Mouse (Mus musculus): ENCODE data around the gene Ndufa4l2. TPM values are rescaled to one million over a fixed set of nuclear protein-coding genes. Genes with fewer than 3 reads are reported as not detected.
A peak's percentile ranks its signal among the peaks of the same experiment; 100 is the strongest.

Gene Ndufa4l2
- total RNA-seq (2022) = 1 to 10 TPM; 3.8 to 5.2 (median 4.6) TPM

DNA sequence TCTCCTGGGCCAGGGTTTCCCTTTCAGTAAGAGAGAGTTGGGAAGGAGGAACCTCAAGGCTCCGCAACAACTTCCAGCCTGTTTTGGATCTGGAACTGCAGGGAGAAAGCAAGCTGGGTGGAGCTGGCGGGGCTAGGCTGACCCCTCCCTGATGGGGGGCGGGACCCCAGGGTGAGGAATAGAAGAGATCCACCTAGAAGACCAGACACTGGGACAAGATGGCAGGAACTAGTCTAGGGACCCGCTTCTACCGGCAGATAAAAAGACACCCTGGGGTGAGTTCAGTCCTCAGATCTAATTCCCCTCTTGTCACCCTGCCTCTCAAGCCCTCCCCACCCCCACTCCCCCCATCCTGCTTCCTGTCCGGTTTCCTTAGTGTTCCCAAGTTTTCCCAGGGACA, at the start of gene Ndufa4l2:
Gene Ndufa4l2, plus strand, starts transcription at position 204 of the 400 bp plus-strand sequence.
- DNase-seq (ENCODE audit: low spot score in 2 of 2) = no peak

GRCm38 (mm10) chr10:127471281-127471988, 43.3 kb upstream of the Ndufa4l2 start:
- no peak for DNase-seq (ENCODE audit: low spot score in 2 of 2)

- DNase-seq (ENCODE audit: low spot score in 2 of 2) = no peak
Measured at GRCm38 (mm10) chr10:127472722-127473121, 42.0 kb upstream of the Ndufa4l2 start.

- DNase-seq (ENCODE audit: low spot score in 2 of 2) = no peak
Measured at GRCm38 (mm10) chr10:127475175-127475574, 39.6 kb upstream of the Ndufa4l2 start.

DNA sequence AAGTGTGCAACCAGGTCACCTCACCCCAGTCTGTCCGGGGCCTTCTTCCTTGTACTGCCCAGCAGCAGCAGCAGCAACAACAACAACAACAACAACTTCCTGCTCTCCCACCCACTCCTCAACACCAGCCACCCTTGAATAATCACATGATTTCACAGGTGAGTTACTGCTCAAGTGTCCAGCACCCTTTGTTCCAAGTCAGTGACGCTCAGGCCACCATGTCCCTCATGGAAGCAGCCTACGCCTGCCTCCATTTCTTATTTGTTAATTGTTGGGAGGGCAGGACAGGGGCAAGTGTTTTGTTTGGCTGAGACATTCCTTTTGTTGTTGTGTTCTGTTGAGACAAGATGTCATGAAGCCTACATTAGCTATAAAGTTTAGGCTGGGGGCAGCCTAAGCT, 38.2 kb upstream of the Ndufa4l2 start:
- DNase-seq (ENCODE audit: low spot score in 2 of 2) = no peak

DNA sequence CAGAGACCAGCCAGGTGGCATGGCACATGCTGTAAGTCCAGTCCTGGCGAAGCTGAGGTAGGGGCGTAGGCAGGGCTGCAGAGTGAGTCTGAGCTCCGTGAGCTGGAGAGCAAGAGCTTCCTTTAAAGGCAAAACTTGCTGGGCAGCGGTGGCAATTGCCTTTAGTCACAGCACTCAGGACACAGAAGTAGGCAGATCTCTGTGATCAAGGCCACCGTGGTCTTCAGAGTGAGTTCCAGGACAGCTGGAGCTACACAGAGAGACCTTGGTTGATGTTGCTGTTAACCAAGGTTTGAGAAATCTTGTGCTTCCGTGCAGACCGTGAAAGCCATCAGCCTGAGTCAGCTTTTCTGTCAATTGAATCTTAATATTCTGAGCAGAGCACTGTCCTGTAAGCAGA, 37.5 kb upstream of the Ndufa4l2 start:
- no peak for DNase-seq (ENCODE audit: low spot score in 2 of 2)

- DNase-seq (ENCODE audit: low spot score in 2 of 2) = no peak
Measured at GRCm38 (mm10) chr10:127479131-127479530, 35.6 kb upstream of the Ndufa4l2 start.

DNA sequence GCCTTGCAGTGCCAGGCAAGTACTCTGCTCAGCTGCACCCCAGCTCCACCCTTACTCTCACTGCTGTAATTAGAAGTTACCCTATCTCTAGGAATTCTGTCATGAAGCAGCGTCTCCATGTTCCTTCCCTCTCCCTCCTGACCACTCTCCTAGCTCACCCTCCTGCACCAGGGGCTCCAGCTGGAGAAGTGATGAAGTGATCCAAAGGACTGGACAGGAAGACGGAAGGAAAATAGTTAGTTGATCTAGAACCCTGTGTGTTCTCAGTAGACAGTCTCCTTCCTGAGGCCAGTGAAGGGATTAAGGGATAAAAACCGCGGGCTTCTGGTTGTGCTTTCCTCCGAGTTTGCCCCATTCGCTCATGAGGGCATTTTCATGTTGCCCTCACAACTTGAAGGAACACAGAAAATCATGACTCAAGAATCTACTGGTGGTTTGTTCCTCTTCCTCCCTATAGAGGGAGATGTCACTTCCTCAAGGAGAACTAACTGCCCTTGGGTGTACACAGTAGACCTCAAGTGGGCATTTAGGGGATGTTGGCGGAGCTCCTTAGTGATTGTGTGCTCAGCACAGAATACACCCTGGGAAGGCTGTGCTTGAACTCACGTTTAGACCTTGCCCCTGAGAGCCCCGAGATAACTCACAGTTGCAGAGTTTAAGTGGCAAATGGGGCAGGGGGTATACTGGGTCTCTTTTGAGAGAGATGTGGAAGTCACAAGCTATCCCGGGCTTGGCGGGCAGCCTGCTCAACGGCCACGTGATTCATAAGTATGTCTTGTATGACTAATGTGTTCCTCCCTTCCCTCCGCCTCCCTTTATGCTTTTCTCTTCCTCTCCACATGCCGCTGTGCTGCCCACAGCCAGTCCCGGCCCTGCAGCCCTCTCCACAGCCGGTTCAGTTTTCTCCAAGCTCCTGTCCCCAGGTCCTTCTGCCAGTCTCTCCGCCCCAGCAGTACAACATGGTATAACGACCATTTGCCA, 33.6 kb upstream of the Ndufa4l2 start:
- DNase-seq (ENCODE audit: low spot score in 2 of 2) = peak; percentile 40 to 69

GRCm38 (mm10) chr10:127485235-127485634, 29.5 kb upstream of the Ndufa4l2 start:
- DNase-seq (ENCODE audit: low spot score in 2 of 2) = no peak

GRCm38 (mm10) chr10:127488856-127489255, 25.9 kb upstream of the Ndufa4l2 start:
- DNase-seq (ENCODE audit: low spot score in 2 of 2) = no peak

GRCm38 (mm10) chr10:127490160-127491127, 24.3 kb upstream of the Ndufa4l2 start:
- no peak for DNase-seq (ENCODE audit: low spot score in 2 of 2)

DNA sequence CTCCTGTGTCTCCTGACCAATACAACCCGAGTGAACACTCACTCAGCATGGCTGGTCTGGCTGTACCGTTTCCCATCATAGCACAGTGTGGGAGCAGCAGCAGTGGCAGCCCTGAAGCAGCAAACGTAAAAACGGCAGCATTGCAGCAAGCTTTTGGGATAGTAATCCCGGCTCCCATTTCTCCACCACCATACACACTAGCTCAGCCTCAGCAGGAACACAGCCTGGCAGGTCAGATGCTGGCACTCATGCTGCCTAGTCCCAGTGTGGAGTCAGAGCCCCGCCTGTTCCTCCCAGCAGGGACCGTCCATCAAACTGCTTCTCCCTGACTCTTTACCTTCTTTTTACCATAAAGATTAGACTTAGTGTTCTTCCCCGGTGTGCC, 23.6 kb upstream of the Ndufa4l2 start:
- DNase-seq (ENCODE audit: low spot score in 2 of 2) = no peak

DNA sequence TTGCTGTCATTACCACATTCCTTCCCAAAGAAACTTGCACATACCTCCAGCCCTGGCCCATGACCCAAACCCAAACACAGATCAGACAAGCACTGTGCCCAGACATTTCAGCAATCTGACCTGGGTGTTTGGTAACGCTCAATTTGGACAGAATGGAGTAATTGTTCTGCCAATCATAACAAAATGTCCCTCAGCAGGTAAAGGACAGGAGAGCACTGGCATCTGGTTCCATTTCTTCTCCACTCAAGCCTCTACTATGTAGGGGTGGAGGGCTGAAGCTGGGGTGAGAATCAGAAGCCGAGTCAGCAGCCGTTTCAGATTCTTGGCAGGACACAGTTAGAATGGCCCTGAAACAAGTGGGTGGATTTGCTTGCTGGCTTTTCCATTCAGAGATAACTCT, 22.6 kb upstream of the Ndufa4l2 start:
- DNase-seq (ENCODE audit: low spot score in 2 of 2) = no peak

GRCm38 (mm10) chr10:127496156-127496555, 18.6 kb upstream of the Ndufa4l2 start:
- DNase-seq (ENCODE audit: low spot score in 2 of 2) = no peak

- no peak for DNase-seq (ENCODE audit: low spot score in 2 of 2)
Measured at GRCm38 (mm10) chr10:127499516-127499915, 15.3 kb upstream of the Ndufa4l2 start.

GRCm38 (mm10) chr10:127500042-127500441, 14.7 kb upstream of the Ndufa4l2 start:
- no peak for DNase-seq (ENCODE audit: low spot score in 2 of 2)

DNA sequence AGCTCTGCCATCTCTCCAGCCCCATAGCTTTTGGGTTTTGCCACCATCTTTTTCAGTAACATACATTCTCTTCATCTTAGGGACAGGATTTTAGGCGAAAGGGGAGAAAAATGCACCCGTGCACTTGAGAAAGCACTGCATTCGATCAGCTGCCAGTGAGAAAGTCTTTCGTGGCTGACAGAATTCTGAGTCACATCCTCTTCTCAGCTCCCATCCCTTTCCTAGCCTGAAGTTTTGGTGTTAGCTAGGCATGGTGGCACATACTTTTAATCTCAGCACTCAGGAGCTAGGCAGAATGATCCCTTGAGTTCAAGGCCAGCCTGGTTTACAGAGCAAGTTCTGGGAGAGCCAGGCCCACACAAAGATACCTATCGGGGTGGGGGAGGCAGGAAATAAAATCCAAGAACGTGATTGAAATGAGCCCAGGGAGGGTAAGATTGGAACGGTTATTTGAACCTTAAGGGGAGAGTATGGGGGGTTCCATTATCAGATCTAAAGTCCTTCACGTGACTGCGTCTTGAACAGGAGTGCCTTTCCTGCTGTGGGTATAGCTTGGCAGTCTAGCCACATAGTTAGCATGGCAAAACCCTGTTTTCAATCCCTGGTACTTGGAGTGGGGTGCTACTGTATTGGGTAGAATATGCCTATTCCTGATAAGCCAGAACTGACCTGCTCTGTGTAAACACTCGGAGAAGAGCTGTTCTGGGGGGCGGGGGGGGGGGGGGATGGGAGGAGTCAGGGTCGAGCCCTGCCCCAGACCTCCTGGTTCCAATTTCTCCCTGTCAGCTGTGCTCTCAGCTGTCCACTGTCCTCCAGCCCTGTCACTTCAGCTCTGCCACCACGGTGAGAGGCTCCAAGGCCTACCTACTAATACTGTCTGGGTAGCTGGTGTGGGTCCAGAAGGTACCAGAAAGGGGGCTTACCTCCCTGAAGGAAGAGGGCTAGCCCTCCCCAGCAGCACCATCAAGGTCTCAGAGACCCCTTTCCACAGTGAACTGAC, 13.6 kb upstream of the Ndufa4l2 start, which contains the start of gene Stac3:
Gene Stac3, plus strand, starts transcription at position 793 of the 1,000 bp plus-strand sequence.
- DNase-seq (ENCODE audit: low spot score in 2 of 2) = no peak

- peak; percentile 64 to 72 for DNase-seq (ENCODE audit: low spot score in 2 of 2)
Measured at GRCm38 (mm10) chr10:127508239-127508638, 6.5 kb upstream of the Ndufa4l2 start.

DNA sequence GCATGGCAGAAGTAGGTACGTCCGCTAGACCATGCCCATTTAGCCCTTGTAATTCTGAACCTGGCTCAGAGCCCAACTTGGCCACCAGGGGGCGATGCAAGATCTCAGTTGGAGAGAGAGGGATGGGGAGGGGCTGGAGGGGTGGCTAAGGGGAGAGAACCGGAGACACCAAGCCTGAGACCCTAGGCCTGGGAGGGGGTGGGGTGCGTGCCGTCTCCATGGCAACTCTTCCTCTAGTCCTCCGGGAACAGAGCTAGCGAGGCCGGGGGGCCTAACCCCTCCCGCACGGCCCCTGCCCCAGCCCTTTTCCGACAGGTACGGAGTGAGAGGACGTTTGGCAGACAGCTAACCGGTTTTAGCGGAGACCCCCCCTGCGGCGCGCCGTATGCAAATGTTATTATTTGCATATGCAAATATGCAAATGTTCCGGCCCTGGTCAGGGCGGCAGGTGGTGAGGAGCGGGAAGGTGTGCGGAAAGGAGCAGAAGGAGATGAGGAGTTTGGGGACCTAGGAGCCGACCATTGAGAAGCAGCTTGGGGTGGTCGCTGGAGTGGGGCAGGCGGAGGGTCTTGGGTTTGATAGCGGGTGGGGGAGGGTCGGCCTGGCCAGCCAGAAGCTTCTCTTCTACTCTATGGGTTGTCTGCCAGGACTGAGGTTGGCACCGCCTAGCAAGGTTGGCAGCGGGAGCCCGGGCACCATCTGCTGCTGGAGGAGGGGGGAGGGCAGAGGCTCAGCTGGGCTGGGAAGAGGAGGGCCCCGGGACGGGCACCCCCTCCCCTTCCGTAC, 5.5 kb upstream of the Ndufa4l2 start:
- DNase-seq (ENCODE audit: low spot score in 2 of 2) = peak; percentile 71 to 81

Measured in left cerebral cortex, adult 8-10 months (tissue).